Mouse (Mus musculus): Measurements from ENCODE around the gene Cct7.
A peak's percentile ranks its signal among the peaks of the same experiment; 100 is the strongest.

The Cct7 gene

DNA sequence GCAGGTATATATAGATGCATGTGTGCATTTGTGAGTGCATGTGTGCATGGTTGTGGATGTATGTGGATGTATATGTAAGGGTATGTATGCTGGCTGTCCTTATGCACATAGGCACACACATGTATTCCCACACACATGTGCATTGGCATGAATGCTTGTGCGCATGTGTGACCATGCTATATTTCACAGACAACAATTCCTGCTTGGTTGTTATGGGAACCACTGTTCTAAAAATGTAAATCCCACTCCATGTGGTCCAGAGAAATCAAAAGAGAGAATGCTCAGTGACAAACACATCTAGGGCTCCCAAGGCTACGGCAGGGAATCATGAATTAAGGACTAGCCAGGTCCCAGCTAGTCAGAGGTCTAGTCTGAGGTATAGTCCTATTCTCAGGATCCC, 53.6 kb downstream of the Cct7 start:
- no peak for DNase-seq

DNA sequence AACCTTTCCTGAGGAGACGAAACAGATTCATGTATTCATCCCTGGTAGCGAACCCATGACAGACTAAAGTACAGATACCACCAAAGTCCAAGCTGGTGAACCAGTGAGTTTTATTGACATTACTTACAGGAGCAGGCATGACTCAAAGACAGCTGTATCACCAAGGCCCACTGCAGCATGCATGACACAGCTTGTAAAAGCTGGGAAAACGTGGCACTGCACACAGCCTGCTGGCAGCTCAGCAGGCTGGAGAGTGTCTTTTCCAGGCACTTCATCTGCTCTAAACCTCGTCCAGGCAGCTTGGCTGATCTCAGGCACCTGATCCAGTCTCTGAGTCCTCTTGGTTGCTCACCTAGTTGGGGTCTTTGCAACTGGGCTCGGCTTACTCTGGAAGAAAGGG, 57.3 kb downstream of the Cct7 start:
- no peak for DNase-seq

DNA sequence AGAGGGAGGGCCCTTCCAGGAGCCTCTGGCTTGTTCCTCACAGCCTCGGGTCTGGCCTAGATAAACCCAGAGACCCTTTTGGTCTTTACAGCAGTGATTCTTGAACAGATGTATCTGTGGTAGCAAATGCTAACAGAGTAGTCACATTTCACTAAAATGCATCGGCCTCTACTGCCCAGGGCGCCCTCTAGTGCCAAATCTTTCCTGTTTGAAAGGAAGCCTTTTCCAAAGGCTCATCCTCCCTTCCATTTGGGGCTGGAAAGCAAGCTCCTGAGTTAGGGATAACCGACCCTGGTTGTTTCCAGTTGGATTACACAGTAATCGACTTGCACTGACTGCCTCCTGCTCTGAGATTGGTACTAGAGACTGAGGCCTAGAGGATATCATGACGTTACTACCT, 59.2 kb downstream of the Cct7 start:
- peak; percentile 72 for DNase-seq

DNA sequence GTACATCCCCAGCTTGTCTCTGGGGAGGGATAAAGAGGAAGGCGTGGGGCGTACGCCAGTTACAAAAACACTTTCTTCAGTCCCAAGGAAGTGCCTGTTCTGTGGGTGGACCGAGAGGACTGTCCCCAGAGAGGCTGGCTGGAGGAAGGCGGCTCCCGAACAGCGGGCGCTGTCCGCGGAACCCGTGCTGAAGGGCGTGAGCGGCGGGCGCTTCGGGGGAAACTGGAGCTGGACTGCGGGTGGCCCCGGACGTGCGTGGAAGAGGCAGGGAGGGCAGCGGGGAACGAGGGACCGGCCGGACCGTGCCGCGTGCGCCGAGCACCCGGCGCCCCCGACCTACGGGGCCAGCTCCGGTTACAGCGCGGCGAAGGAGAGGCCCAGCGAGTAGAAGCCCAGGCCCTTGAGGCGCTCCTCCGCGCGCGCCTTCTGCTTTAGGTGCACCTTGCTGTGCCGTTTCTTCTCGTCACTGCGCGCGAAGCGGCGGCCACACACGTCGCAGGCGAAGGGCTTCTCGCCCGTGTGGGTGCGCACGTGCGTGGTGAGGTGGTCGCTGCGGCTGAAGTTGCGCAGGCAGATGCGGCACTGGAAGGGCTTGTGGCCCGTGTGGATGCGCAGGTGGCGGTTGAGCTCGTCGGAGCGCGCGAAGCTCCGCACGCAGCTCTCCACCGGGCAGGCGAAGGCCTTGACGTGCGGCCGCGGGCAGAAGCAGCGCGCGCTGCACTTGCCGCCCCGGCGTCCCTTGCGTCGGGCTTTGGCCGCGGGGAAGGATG, 60.2 kb downstream of the Cct7 start:
- no peak for DNase-seq

DNA sequence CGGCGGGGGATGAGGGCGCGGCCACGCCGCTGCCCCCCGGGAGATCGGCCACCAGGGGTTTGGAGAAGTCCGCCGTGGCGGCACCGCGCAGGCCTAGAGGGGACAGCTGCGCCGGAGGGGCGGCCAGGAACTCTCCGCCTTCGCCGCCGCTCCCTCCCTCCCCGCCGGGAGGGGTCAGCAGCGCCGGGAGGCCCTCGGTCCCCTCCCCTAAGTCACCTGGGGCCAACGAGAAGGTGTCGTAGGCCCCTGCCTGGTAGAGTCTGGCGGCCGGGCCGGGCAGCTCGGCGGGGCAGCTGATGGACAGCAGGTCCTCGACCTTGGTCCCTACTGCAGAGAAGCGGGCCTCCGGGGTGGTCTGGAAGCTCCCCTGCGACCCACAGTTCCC, 60.7 kb downstream of the Cct7 start:
- DNase-seq: no peak

DNA sequence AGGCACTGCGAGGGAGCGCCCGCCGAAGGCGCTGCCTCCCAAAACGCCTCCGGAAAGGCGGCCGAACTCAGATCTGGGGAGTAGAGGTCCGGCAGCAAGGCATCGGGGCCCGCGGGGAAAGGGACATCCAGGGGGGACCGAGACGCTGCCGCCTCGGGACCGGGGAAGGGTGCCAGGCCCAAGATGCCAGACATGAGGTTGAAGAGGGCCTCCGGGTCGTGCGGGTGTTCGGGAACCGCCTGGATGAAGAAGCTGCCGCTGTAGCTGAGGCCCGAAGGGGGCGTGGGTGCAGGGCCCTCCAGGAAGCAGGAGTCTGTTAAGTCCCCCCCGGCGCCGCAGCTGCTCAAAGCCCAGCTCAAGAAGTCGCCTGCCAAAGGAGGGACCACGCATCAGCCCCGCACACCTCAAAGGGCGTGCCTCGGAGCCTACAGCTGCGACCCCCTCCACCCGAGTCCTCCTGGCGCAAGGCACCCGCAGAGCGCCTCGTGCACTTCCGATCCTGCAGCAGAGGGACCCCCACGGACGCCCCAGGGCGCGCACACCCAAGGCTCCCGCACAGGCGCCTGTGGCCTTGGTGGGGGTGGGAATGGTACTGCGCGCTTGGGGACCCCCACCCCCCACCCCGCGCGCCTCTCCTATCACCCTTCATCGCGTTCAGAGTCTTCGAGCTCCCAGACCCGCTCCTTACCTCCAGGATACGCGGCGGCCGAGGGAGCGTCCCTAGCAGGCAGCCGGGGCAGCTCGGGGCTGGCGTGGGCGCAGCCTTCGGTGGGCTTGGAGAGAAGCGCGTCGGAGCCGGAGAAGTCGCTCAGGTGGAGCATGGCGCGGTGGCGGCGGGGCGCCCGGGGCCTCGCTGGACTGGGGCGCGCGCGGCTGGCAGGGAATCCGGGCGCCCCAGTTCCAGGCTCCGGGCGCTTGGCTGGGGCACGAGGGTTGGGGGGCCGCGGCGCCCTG, 61.5 kb downstream of the Cct7 start:
- no peak for DNase-seq

DNA sequence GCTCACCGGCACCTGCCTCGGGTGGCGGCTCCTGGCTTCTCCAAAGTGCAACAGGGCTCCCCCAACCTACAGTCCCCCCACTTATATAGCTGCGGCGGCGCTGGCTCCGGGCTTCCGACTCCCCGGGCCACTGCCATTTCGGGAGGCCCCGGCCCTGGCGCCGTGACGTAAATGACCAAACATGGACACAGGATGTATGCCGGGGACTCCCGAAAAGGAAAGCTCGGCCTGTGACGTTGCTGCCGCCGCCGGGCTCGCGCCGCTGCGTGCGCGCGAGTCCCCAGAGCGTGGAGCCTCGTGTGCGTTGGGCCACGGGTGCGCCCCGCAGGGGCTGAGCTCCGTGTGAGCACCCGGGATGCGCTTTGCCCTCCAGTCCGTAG, 62.2 kb downstream of the Cct7 start, which contains the start of gene Egr4:
Gene Egr4, minus strand, starts transcription at position 59 of the 380 bp plus-strand sequence.
- DNase-seq: peak; percentile 95

DNA sequence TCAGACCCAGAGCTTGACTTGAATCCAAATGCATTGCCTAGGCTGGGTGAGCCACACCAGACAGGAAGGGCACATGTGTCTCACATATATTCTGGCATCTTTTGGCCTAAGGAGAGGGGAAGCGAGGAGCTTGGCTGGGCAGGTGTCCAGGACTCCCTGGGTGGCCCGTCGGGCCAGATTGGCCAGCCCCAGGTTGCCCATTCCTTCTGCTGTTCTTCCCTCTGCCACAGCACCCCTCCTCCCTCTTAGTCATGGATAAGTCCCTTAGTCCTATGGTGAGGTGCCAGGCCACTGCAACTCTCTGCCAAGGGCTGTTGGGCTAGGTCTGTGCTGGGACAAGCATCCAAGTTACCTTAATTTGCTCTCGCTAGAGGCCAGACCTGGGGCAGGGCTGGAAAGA, 64.6 kb downstream of the Cct7 start:
- DNase-seq: no peak

All from layer of hippocampus, adult 9-11 months (tissue).